9 mouse cellular contexts compared by ENCODE assay signal in the genomic region with DNA sequence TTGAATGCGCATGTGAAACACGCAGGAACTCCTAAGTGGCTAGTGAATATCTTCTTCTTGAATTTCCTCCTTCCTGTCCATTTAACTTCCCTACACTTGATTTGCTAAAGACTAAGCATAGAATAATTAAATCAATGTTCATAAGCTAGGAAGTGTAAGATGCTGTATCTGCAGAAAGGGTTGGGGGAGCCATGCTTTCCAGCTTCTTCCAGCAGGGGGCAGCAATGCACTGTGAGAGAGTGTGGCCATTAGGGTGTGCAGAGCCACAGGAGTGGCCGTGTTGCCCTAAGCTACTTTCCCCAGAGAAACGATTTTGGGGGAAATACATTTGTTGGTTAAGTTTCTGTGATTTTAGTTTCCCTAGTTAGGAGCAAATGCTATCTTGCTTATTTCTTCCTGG.
A peak's percentile ranks its signal among the peaks of the same experiment; 100 is the strongest.
DNase-seq lines count a peak whose midpoint lies in the region; ATAC-seq and TF ChIP-seq lines count a peak whose summit lies in the region.
"Had no signal": no experiment of that assay in that cellular context is flagged by ENCODE, and none has a peak within 500 bp of the region (broad histone marks: within the 10 kb centered on the region; RNA-seq: fewer than 3 reads in every experiment).

No protein-coding gene starts in this region.

- no peaks in the 10 kb centered on the region for H3K4me1 ChIP-seq in liver, embryonic 12.5 days
- no peaks in the 10 kb centered on the region for H3K4me1 ChIP-seq in thymus, adult 2 months (replicated peaks; ENCODE audit: control insufficient read depth, insufficient read depth, low read length)

- H3K4me2 ChIP-seq in liver, embryonic 12.5 days, result no peak overlapping the region

- DNase-seq in liver, result peak; percentile 70
- DNase-seq in cerebellum, postnatal 10 days, result peak; percentile 92 to 96
- DNase-seq in frontal cortex, postnatal 25 days (ENCODE audit: low spot score in 2 of 2), result peak; percentile 84 to 86
- peak; percentile 69 to 86 for DNase-seq in kidney, postnatal 25 days
- peak; percentile 52 to 62 for DNase-seq in lung, adult 18-20 months
- peak; percentile 69 for DNase-seq in ovary, postnatal 10 days (ENCODE audit: low spot score)
- DNase-seq in thymus, adult 2 months, result peak; percentile 85

- no peak overlapping the region for H3K4me3 ChIP-seq in liver, embryonic 12.5 days
- no peak overlapping the region for H3K4me3 ChIP-seq in thymus, adult 2 months (ENCODE audit: control insufficient read depth, insufficient read depth, low read length)
- H3K4me3 ChIP-seq: erythroblast, embryonic 14.5 days had no signal

- TF ChIP-seq CTCF in thymus, adult 2 months (IDR thresholded peaks at IDR 0.05; ENCODE audit: borderline replicate concordance, control insufficient read depth, extremely low read depth, insufficient read depth, low read length, poor library complexity), result peak; percentile 51; the same call in 1 of the 2 replicates

- TF ChIP-seq POLR2A in thymus, adult 2 months (IDR thresholded peaks at IDR 0.05; ENCODE audit: control insufficient read depth, extremely low read depth, insufficient read depth, low read length, poor library complexity), result no peak

- no peak overlapping the region for H3K9ac ChIP-seq in liver, embryonic 12.5 days

- no peak overlapping the region for H3K27ac ChIP-seq in liver, embryonic 12.5 days
- no peak overlapping the region for H3K27ac ChIP-seq in thymus, adult 2 months (ENCODE audit: control insufficient read depth, insufficient read depth, low read length)

- WGBS in liver, embryonic 12.5 days (ENCODE audit: insufficient replicate concordance), result 34% methylated on average over 4 of the region's 4 CpGs
- WGBS in thymus, adult 2 months, result 45% methylated on average over 4 of the region's 4 CpGs

- H3K36me3 ChIP-seq in liver, embryonic 12.5 days, result peaks cover 2% of the 10 kb centered on the region; the same call in 1 of the 2 replicates
- H3K36me3 ChIP-seq in thymus, adult 2 months (ENCODE audit: control insufficient read depth, insufficient read depth, low read length), result no peaks in the 10 kb centered on the region

- no peaks in the 10 kb centered on the region for H3K27me3 ChIP-seq in liver, embryonic 12.5 days (replicated peaks)
- H3K27me3 ChIP-seq in thymus, adult 2 months (ENCODE audit: control insufficient read depth, insufficient read depth, low read length), result no peaks in the 10 kb centered on the region

- ATAC-seq in liver, embryonic 12.5 days, result no peak

- H3K9me3 ChIP-seq in liver, embryonic 12.5 days (replicated peaks), result no peaks in the 10 kb centered on the region
